Mouse (Mus musculus) liver, embryonic 14.5 days (tissue): ENCODE data around the gene Uchl4. TPM values are rescaled to one million over a fixed set of nuclear protein-coding genes. Genes with fewer than 3 reads are reported as not detected.

Experiments used
- ATAC-seq: fragments of 200-750 bp; cut with Nextera tagmentation; 2 replicates; pipeline ENCODE4 v1.8.0; 2017; ENCODE audit warnings: moderate number of reproducible peaks, mild to moderate bottlenecking, moderate library complexity; ENCODE audit not compliant: insufficient read depth
- DNase-seq, 3 experiments: peaks; one replicate each; pipeline ENCODE4 v3.0.0-alpha.2; 2012 to 2013; ENCODE audit warnings: low read depth in 3 of 3, low spot score in 3 of 3
- H3K27ac ChIP-seq: fragments of 300-500 bp; sonication (generic); 2 replicates; pipeline ENCODE4 v1.5.1; 2014; ENCODE audit warnings: moderate library complexity, mild to moderate bottlenecking, control low read depth, inconsistent platforms
- H3K27me3 ChIP-seq: fragments of 300-500 bp; sonication (generic); 2 replicates; pipeline ENCODE4 v1.6.1; 2014; ENCODE audit warnings: mild to moderate bottlenecking, low read length, moderate library complexity; ENCODE audit not compliant: control insufficient read depth, insufficient read depth
- H3K36me3 ChIP-seq: fragments of 300-500 bp; sonication (generic); replicated peaks from 2 replicates; pipeline ENCODE4 v1.6.1; 2014; ENCODE audit warnings: low read depth; ENCODE audit not compliant: control insufficient read depth, insufficient read depth
- H3K4me1 ChIP-seq, 2 experiments: fragments of 200-500 bp in 1 of 2; fragments of 300-500 bp in 1 of 2; sonication (generic) in 1 of 2; replicated peaks; 2 replicates each; pipeline ENCODE4 v1.6.1; 2012 to 2014; ENCODE audit warnings: antibody characterized with exemption in 1 of 2, inconsistent platforms in 1 of 2, low read length in 1 of 2; ENCODE audit not compliant: control insufficient read depth in 2 of 2, insufficient read depth in 2 of 2
- H3K4me2 ChIP-seq: fragments of 300-500 bp; sonication (generic); 2 replicates; pipeline ENCODE4 v1.6.1; 2014; ENCODE audit warnings: low read depth, mild to moderate bottlenecking, control low read depth, moderate library complexity
- H3K4me3 ChIP-seq, 2 experiments: fragments of 200-500 bp in 1 of 2; fragments of 300-500 bp in 1 of 2; sonication (generic) in 1 of 2; 2 replicates each; pipeline ENCODE4 v1.5.1; 2012 to 2014; ENCODE audit warnings: low read depth in 2 of 2, low read length in 2 of 2, mild to moderate bottlenecking in 2 of 2, control low read depth in 1 of 2, inconsistent platforms in 1 of 2, moderate library complexity in 1 of 2; ENCODE audit not compliant: insufficient read depth in 1 of 2
- H3K9ac ChIP-seq: fragments of 300-500 bp; sonication (generic); replicated peaks from 2 replicates; pipeline ENCODE4 v1.6.1; 2014; ENCODE audit warnings: mild to moderate bottlenecking, control low read depth, moderate library complexity
- H3K9me3 ChIP-seq: fragments of 300-500 bp; sonication (generic); 2 replicates; pipeline ENCODE4 v1.6.1; 2016; ENCODE audit warnings: low read length, mixed read lengths; ENCODE audit not compliant: control insufficient read depth
- CTCF ChIP-seq: IDR thresholded peaks from 2 replicates; pipeline ENCODE4 v1.5.1; 2016; ENCODE audit warnings: antibody characterized with exemption, low read depth, control low read depth
- EP300 ChIP-seq: IDR thresholded peaks from 2 replicates; pipeline ENCODE4 v1.6.1; 2016; ENCODE audit warnings: antibody characterized with exemption, low read depth
- WGBS: fragments of 180-500 bp; shearing (Covaris S2); extraction: QIAGEN DNeasy Blood & Tissue Kit; methylation state at CpG from one replicate; pipeline ENCODE4 v1.1.7; 2014; ENCODE audit not compliant: insufficient replicate concordance; 5-methylcytosine and 5-hydroxymethylcytosine counted together
- polyA plus RNA-seq, 2 experiments: library from polyadenylated mRNA; depleted of rRNA in 1 of 2; stranded (reverse) in 1 of 2; unstranded in 1 of 2; fragments of >200 nt; fragmentation: Nextera tagmentation in 1 of 2; extraction: Ambion mirVana in 1 of 2; gene quantifications; 2 replicates each; pipeline versions ENCODE4 v1.2.1 to v1.2.3; 2012 to 2014

Gene Uchl4
- polyA plus RNA-seq, 2 experiments = 0.13 to 0.77 TPM

GRCm38 (mm10) chr9:64236056-64236455 is 1.1 kb downstream of the Uchl4 start:
- Histone ChIP-seq H3K4me3 (no peak overlapping the region), H3K27me3 (no peaks in the 10 kb centered on the region), H3K4me2 (no peak overlapping the region), H3K9ac (no peak overlapping the region), H3K9me3 (no peaks in the 10 kb centered on the region), H3K27ac (no peak overlapping the region), H3K36me3 (no peaks in the 10 kb centered on the region), H3K4me1 (peaks cover 0 to 3% of the 10 kb centered on the region in 2 experiments; a peak in 2 of 4 replicates)
- ATAC-seq (no peak), DNase-seq (no peak)
- 80% methylated on average over 7 of the region's 7 CpGs for WGBS
- TF ChIP-seq EP300 (no peak), CTCF (no peak)

GRCm38 (mm10) chr9:64240116-64240515 is 5.1 kb downstream of the Uchl4 start:
- Histone ChIP-seq H3K4me2 (no peak overlapping the region), H3K27me3 (no peaks in the 10 kb centered on the region), H3K36me3 (no peaks in the 10 kb centered on the region), H3K4me3 (no peak overlapping the region), H3K27ac (no peak overlapping the region), H3K9ac (no peak overlapping the region), H3K9me3 (no peaks in the 10 kb centered on the region), H3K4me1 (peaks cover 0 to 3% of the 10 kb centered on the region in 2 experiments; a peak in 2 of 4 replicates)
- 43% methylated on average over 2 of the region's 2 CpGs for WGBS
- ATAC-seq (no peak), DNase-seq (no peak)
- TF ChIP-seq CTCF = no peak
- TF ChIP-seq EP300 = no peak

GRCm38 (mm10) chr9:64240681-64241080 is 5.7 kb downstream of the Uchl4 start:
- H3K4me2 ChIP-seq = no peak overlapping the region
- H3K27me3 ChIP-seq = no peaks in the 10 kb centered on the region
- H3K4me3 ChIP-seq = no peak overlapping the region
- DNase-seq (no peak), ATAC-seq (no peak)
- TF ChIP-seq EP300 (no peak), CTCF (no peak)
- no peaks in the 10 kb centered on the region for H3K9me3 ChIP-seq
- no peak overlapping the region for H3K27ac ChIP-seq
- 42% methylated on average over 8 of the region's 8 CpGs for WGBS
- no peak overlapping the region for H3K9ac ChIP-seq
- no peaks in the 10 kb centered on the region for H3K36me3 ChIP-seq
- H3K4me1 ChIP-seq = peaks cover 0 to 3% of the 10 kb centered on the region in 2 experiments; a peak in 2 of 4 replicates

- TF ChIP-seq CTCF = no peak
- no peak for TF ChIP-seq EP300
- WGBS = 39% methylated on average over 6 of the region's 6 CpGs
- Histone ChIP-seq H3K9me3 (no peaks in the 10 kb centered on the region), H3K27me3 (no peaks in the 10 kb centered on the region), H3K27ac (no peak overlapping the region), H3K36me3 (no peaks in the 10 kb centered on the region; the same call in 1 of the 2 replicates), H3K9ac (no peak overlapping the region), H3K4me2 (no peak overlapping the region), H3K4me3 (no peak overlapping the region), H3K4me1 (peaks cover 0 to 3% of the 10 kb centered on the region in 2 experiments; a peak in 2 of 4 replicates)
- DNase-seq (no peak), ATAC-seq (no peak)
Observed at GRCm38 (mm10) chr9:64242381-64242831, 7.4 kb downstream of the Uchl4 start.

- DNase-seq (no peak), ATAC-seq (no peak)
Observed at GRCm38 (mm10) chr9:64249371-64249770, 14.4 kb downstream of the Uchl4 start.

More at GRCm38 (mm10) chr9:64249371-64249770, 14.4 kb downstream of the Uchl4 start:
- H3K4me3 ChIP-seq = no peak overlapping the region
- H3K9ac ChIP-seq = no peak overlapping the region
- H3K27me3 ChIP-seq = no peaks in the 10 kb centered on the region
- TF ChIP-seq CTCF (no peak), EP300 (no peak)
- H3K4me2 ChIP-seq = no peak overlapping the region
- WGBS = 62% methylated on average over 1 of the region's 1 CpGs
- H3K27ac ChIP-seq = no peak overlapping the region
- no peaks in the 10 kb centered on the region for H3K9me3 ChIP-seq
- no peaks in the 10 kb centered on the region; the same call in 1 of the 2 replicates for H3K36me3 ChIP-seq
- peaks cover 9 to 12% of the 10 kb centered on the region in 2 experiments for H3K4me1 ChIP-seq
